Comparison of ENCODE assay signal across 15 mouse cellular contexts in genomic region chr13:97688310-97688886, GRCm38 (mm10).
"Had no signal": no experiment of that assay in that cellular context is flagged by ENCODE, and none has a peak within 500 bp of the region (broad histone marks: within the 10 kb centered on the region; RNA-seq: fewer than 3 reads in every experiment).

No protein-coding gene starts in this region.

- H3K9ac ChIP-seq: limb, embryonic 13.5 days; liver, embryonic 13.5 days; liver, postnatal 0 days; neural tube, embryonic 12.5 days had no signal

- H3K4me3 ChIP-seq: layer of hippocampus, adult 2 months; limb, embryonic 13.5 days; liver, embryonic 13.5 days; midbrain, embryonic 10.5 days; neural tube, embryonic 12.5 days had no signal

- H3K27ac ChIP-seq: layer of hippocampus, adult 2 months; limb, embryonic 13.5 days; liver, embryonic 13.5 days; midbrain, embryonic 10.5 days; neural tube, embryonic 12.5 days had no signal

- ATAC-seq: liver, postnatal 0 days had no signal

- H3K27me3 ChIP-seq: limb, embryonic 13.5 days; liver, embryonic 13.5 days; neural tube, embryonic 12.5 days had no signal

- DNase-seq: kidney, adult 8-10 months; kidney, postnatal 36 days; liver, embryonic 13.5 days; liver, postnatal 0 days; lung, postnatal 36 days; midbrain, embryonic 14.5 days; retina, postnatal 1 day; right cerebral cortex, postnatal 4 days; spleen, adult 18-20 months; thymus, adult 18-20 months; thymus, postnatal 14 days had no signal

- H3K4me1 ChIP-seq: limb, embryonic 13.5 days; neural tube, embryonic 12.5 days had no signal

- H3K4me2 ChIP-seq: limb, embryonic 13.5 days; liver, embryonic 13.5 days; neural tube, embryonic 12.5 days had no signal

- H3K36me3 ChIP-seq: limb, embryonic 13.5 days; liver, embryonic 13.5 days; midbrain, embryonic 10.5 days; neural tube, embryonic 12.5 days had no signal

- H3K9me3 ChIP-seq: limb, embryonic 13.5 days; liver, embryonic 13.5 days; midbrain, embryonic 10.5 days; neural tube, embryonic 12.5 days had no signal
